Mouse (Mus musculus) hindbrain, postnatal 0 days (tissue): ENCODE measurements around the gene Olfr533. TPM values are rescaled to one million over a fixed set of nuclear protein-coding genes. Genes with fewer than 3 reads are reported as not detected.
"Not testable (repeated sequence)": the region's sequence is repeated elsewhere in the genome, so short reads cannot be mapped to it uniquely, and the experiment has no call there.

ENCODE experiments used
- ATAC-seq: fragments of 200-750 bp; cut with Nextera tagmentation; 2 replicates; pipeline ENCODE4 v1.8.0; 2017; ENCODE audit warnings: mild to moderate bottlenecking, moderate TSS enrichment, moderate library complexity
- DNase-seq: peaks from one replicate; pipeline ENCODE4 v3.0.0-alpha.2; 2015; ENCODE audit warnings: low spot score
- H3K27ac ChIP-seq: fragments of 300-500 bp; sonication (generic); 2 replicates; pipeline ENCODE4 v1.5.1; 2014; ENCODE audit warnings: mild to moderate bottlenecking
- H3K27me3 ChIP-seq: fragments of 300-500 bp; sonication (generic); 2 replicates; pipeline ENCODE4 v1.6.1; 2014; ENCODE audit warnings: low read length, mixed read lengths; ENCODE audit not compliant: insufficient read depth
- H3K36me3 ChIP-seq: fragments of 300-500 bp; sonication (generic); 2 replicates; pipeline ENCODE4 v1.6.1; 2014; ENCODE audit warnings: low read length, mixed read lengths; ENCODE audit not compliant: insufficient read depth
- H3K4me1 ChIP-seq: fragments of 300-500 bp; sonication (generic); 2 replicates; pipeline ENCODE4 v1.6.1; 2014; ENCODE audit warnings: antibody characterized with exemption, low read length, mixed read lengths; ENCODE audit not compliant: insufficient read depth
- H3K4me2 ChIP-seq: fragments of 300-500 bp; sonication (generic); 2 replicates; pipeline ENCODE4 v1.6.1; 2014; ENCODE audit warnings: low read depth, mild to moderate bottlenecking, low read length, moderate library complexity, mixed read lengths
- H3K4me3 ChIP-seq: fragments of 300-500 bp; sonication (generic); 2 replicates; pipeline ENCODE4 v1.5.1; 2014; ENCODE audit warnings: low read length
- H3K9ac ChIP-seq: fragments of 300-500 bp; sonication (generic); replicated peaks from 2 replicates; pipeline ENCODE4 v1.6.1; 2014; ENCODE audit warnings: mild to moderate bottlenecking, low read length, moderate library complexity, mixed read lengths
- H3K9me3 ChIP-seq: fragments of 300-500 bp; sonication (generic); 2 replicates; pipeline ENCODE4 v1.6.1; 2016; ENCODE audit warnings: low read length, mixed read lengths
- CTCF ChIP-seq: IDR thresholded peaks from 2 replicates; pipeline ENCODE4 v1.5.1; 2016; ENCODE audit warnings: antibody characterized with exemption, control low read depth, low read depth
- WGBS: fragments of 180-500 bp; shearing (Covaris S2); extraction: QIAGEN DNeasy Blood & Tissue Kit; methylation state at CpG from one replicate; pipeline ENCODE4 v1.1.7; 2014; 5-methylcytosine and 5-hydroxymethylcytosine counted together
- polyA plus RNA-seq: library from polyadenylated mRNA; unstranded; fragments of >200 nt; fragmentation: Nextera tagmentation; extraction: Ambion mirVana; gene quantifications from 2 replicates; pipeline ENCODE4 v1.2.1, GENCODE M21; 2015
- total RNA-seq: library from RNA; depleted of rRNA; stranded (reverse); fragments of >200 nt; gene quantifications from 2 replicates; pipeline ENCODE4 v1.2.3, GENCODE M21; 2014; rRNA removed

The Olfr533 gene
- total and polyA plus RNA-seq, 2 experiments from 2014 or later = not detected

- Histone ChIP-seq H3K27me3 (no peaks in the 10 kb centered on the region), H3K4me3 (no peak overlapping the region), H3K36me3 (no peaks in the 10 kb centered on the region), H3K9me3 (no peaks in the 10 kb centered on the region), H3K9ac (no peak overlapping the region), H3K27ac (no peak overlapping the region), H3K4me2 (no peak overlapping the region), H3K4me1 (no peaks in the 10 kb centered on the region)
- DNase-seq (no peak), ATAC-seq (no peak)
- no peak for TF ChIP-seq CTCF
- 46% methylated on average over 2 of the region's 2 CpGs for WGBS
Measured at GRCm38 (mm10) chr7:140494231-140494630, 31.1 kb downstream of the Olfr533 start.

DNA sequence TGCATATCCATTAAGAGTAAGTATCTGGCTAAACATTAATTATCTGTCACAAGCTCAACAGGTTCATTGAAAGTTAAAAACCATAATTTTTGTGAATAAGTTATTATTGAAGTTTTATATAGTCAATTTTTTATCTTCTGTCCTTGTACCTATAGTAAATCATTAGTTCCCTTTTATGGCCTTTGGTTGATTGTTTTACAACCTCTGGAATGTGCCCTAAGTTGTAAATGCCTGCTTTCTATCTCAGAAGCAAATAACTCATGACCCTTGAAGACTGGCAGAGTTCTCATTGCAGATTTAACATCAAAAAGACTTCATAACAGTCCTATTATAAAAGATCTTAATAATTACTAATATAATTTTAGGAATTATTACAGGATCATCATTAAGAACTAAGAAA is 31.5 kb downstream of the Olfr533 start:
- Histone ChIP-seq H3K9ac (no peak overlapping the region), H3K36me3 (no peaks in the 10 kb centered on the region), H3K4me1 (no peaks in the 10 kb centered on the region), H3K27ac (no peak overlapping the region), H3K4me3 (no peak overlapping the region), H3K9me3 (no peaks in the 10 kb centered on the region), H3K4me2 (no peak overlapping the region), H3K27me3 (no peaks in the 10 kb centered on the region)
- TF ChIP-seq CTCF = no peak
- ATAC-seq (no peak), DNase-seq (no peak)

DNA sequence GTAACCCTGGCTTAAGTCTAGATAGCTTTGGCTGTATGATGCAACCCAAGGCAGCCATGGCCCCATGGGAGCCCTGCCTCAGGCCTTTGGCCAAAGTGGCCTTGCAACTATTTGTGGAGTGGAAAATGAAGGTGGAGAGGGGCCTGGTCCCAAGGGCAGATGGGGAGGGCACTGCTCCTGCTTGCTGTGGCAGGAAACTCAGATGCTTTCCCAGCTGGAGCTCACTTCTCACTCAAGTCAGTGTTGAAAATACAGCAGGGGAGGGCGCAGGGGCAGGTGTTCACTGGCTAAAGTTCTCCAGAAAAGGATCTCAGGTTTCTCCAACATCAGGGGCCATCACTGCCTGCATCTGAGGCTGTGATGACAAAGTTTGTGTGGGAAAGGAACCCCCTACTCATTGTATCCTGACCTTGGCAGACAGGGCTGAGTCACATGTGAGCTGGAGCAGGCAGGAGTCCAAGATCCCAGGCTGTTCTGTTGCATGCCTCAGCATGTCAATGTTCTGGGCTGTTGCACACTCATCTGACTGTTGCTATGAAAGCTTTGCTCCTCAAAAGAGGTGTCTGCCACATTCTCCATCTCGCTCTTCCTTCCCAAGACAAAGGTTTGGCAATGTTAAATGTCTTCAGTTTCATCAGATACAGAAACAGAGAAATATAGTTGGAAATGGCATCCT is 44.3 kb downstream of the Olfr533 start, which contains the start of gene Olfr536:
Gene Olfr536, minus strand, starts transcription at position 51 of the 676 bp plus-strand sequence.
- H3K36me3 ChIP-seq, H3K9me3 ChIP-seq, H3K4me2 ChIP-seq, H3K4me1 ChIP-seq, H3K9ac ChIP-seq, H3K27me3 ChIP-seq, H3K27ac ChIP-seq, H3K4me3 ChIP-seq: not testable (repeated sequence)
- peak; percentile 74; the same call in 1 of the 2 replicates for ATAC-seq
- peak; percentile 63 for DNase-seq
- 77% methylated on average over 2 of the region's 2 CpGs for WGBS

Other genes starting within 250 kb of the Olfr533 start
- not detected in 2 replicates for gene Cd163l1, start 245.1 kb upstream of the Olfr533 start, total RNA-seq
- gene Cd163l1, start 245.1 kb upstream of the Olfr533 start, polyA plus RNA-seq = not detected in 2 replicates
- gene 5830411N06Rik, start 216.1 kb upstream of the Olfr533 start, total RNA-seq = not detected in 2 replicates
- 0.10 TPM in 1 of 2 replicates, not detected in the other for gene 5830411N06Rik, start 216.1 kb upstream of the Olfr533 start, polyA plus RNA-seq
- gene Olfr525, start 142.5 kb upstream of the Olfr533 start, total RNA-seq = not detected in 2 replicates
- gene Olfr525, start 142.5 kb upstream of the Olfr533 start, polyA plus RNA-seq = not detected in 2 replicates
- gene Olfr527, start 129.4 kb upstream of the Olfr533 start, total RNA-seq = not detected in 2 replicates
- not detected in 2 replicates for gene Olfr527, start 129.4 kb upstream of the Olfr533 start, polyA plus RNA-seq
- not detected in 2 replicates for gene Olfr60, start 101.7 kb upstream of the Olfr533 start, total RNA-seq
- not detected in 2 replicates for gene Olfr60, start 101.7 kb upstream of the Olfr533 start, polyA plus RNA-seq
- gene Olfr530, start 87.0 kb upstream of the Olfr533 start, total RNA-seq = not detected in 2 replicates
- gene Olfr530, start 87.0 kb upstream of the Olfr533 start, polyA plus RNA-seq = not detected in 2 replicates
- not detected in 2 replicates for gene Olfr531, start 60.5 kb upstream of the Olfr533 start, total RNA-seq
- not detected in 2 replicates for gene Olfr531, start 60.5 kb upstream of the Olfr533 start, polyA plus RNA-seq
- not detected in 2 replicates for gene Olfr532, start 41.7 kb upstream of the Olfr533 start, total RNA-seq
- gene Olfr532, start 41.7 kb upstream of the Olfr533 start, polyA plus RNA-seq = not detected in 2 replicates
- gene Olfr535, start 20.8 kb downstream of the Olfr533 start, total RNA-seq = not detected in 2 replicates
- gene Olfr535, start 20.8 kb downstream of the Olfr533 start, polyA plus RNA-seq = not detected in 2 replicates
- not detected in 2 replicates for gene Olfr536, start 44.0 kb downstream of the Olfr533 start, total RNA-seq
- not detected in 2 replicates for gene Olfr536, start 44.0 kb downstream of the Olfr533 start, polyA plus RNA-seq
- not detected in 2 replicates for gene Olfr538, start 104.5 kb downstream of the Olfr533 start, total RNA-seq
- gene Olfr538, start 104.5 kb downstream of the Olfr533 start, polyA plus RNA-seq = not detected in 2 replicates
- gene Olfr46, start 137.9 kb downstream of the Olfr533 start, total RNA-seq = not detected in 2 replicates
- gene Olfr46, start 137.9 kb downstream of the Olfr533 start, polyA plus RNA-seq = 0.03 TPM in 1 of 2 replicates, not detected in the other
- not detected in 2 replicates for gene Olfr61, start 165.6 kb downstream of the Olfr533 start, total RNA-seq
- not detected in 2 replicates for gene Olfr61, start 165.6 kb downstream of the Olfr533 start, polyA plus RNA-seq
- gene Olfr53, start 183.1 kb downstream of the Olfr533 start, total RNA-seq = not detected in 2 replicates
- gene Olfr53, start 183.1 kb downstream of the Olfr533 start, polyA plus RNA-seq = not detected in 2 replicates
- 0.05 TPM in 1 of 2 replicates, not detected in the other for gene Olfr539, start 196.6 kb downstream of the Olfr533 start, total RNA-seq
- gene Olfr539, start 196.6 kb downstream of the Olfr533 start, polyA plus RNA-seq = 0.01 TPM in 1 of 2 replicates, not detected in the other
- gene Olfr45, start 218.6 kb downstream of the Olfr533 start, total RNA-seq = not detected in 2 replicates
- gene Olfr45, start 218.6 kb downstream of the Olfr533 start, polyA plus RNA-seq = not detected in 2 replicates
- not detected in 2 replicates for gene Olfr541, start 233.9 kb downstream of the Olfr533 start, total RNA-seq
- gene Olfr541, start 233.9 kb downstream of the Olfr533 start, polyA plus RNA-seq = not detected in 2 replicates